Mouse (Mus musculus) adrenal gland, adult (tissue): Measurements from ENCODE around the gene Mpst.

Experiments
- DNase-seq, 2 experiments: peaks; one replicate each; pipeline ENCODE4 v3.0.0; 2022 to 2023; ENCODE audit warnings: low spot score in 1 of 2; ENCODE audit not compliant: inconsistent age in 2 of 2

The Mpst gene

GRCm38 (mm10) chr15:78403301-78403741 is 2.9 kb upstream of the Mpst start:
- peak; percentile 89 to 92 for DNase-seq

GRCm38 (mm10) chr15:78403896-78404295 is 2.3 kb upstream of the Mpst start:
- peak; percentile 95 to 97 for DNase-seq

DNA sequence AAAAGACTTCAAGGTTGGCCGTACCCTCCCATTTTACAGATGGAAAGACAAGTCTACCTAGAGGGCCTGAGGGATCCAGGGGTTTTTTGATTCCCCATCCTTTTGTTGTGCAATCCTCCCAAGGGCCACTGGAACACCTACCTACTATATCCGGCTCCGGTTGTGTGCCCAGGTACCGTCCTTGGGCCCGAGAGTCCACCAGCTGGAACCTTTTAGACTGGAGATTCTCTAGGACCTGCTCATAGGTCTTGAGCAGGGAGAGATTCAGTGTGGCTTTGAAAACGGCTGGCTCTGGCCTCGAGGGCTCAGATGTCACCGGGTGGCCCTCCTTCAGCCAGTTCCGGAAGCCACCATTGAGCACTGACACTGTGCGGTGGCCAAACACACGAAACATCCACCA is 1.1 kb upstream of the Mpst start:
- no peak for DNase-seq

DNA sequence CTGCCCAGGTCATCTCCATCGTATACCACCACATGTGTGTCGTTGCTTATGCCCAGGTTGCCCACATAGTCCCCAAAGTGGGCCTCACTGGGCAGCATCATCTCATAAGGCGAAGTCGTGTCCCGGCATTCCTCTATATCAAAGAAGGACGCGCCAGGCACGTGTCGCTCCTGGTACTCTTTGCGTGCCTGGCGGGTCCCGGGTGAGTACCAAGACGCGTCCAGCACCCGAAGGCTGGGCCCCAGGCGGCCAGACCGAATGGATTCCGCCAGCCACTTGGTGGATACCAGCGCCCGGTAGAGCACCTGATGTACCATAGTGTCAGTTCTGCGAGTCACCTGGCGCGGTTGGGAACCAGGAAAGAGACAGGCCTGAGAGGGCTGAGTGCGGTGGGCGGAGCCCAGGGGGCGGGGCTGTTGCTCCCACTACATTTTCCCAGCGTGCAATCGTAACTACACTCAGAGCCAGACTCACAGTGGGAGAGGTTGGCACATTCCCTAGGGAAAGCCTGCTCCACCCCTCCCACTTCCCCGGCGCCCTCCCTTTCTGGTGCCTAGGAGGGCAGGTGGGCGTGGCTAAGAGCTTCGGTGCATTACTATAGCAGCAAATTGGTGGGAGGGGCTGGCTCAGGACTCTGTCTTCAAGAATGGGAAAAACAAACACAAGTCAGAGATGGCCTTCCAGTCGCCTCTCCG is 552 bp upstream of the Mpst start, which contains the start of gene Tst:
Gene Tst, minus strand, starts transcription at position 391 of the 695 bp plus-strand sequence.
- DNase-seq, result peak; percentile 97 to 98

DNA sequence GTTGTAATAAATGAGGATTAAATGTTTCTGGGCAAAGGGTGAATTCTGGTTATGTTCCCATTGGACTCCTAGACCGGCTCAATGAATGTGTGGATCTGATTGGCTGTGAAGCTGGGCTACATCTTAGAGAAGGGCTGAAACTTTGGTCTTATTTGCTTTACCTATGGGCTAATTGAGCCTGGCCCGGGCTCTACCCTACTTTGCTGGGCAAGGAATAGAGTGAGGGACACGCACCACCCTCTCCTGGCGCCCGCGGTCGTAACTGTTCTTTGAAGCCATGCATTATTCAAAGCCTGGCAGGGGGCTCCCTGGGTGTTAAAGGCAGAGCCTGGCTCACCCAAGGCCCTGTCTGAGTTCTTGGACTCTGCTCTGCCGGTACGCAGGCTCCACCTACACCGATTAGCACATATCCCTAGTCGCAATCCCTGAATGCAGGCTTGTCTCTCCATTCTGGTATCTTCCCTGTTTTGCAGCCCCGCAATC is 3.4 kb downstream of the Mpst start:
- DNase-seq, result no peak

GRCm38 (mm10) chr15:78413083-78413718 is 7.0 kb downstream of the Mpst start:
- no peak for DNase-seq

GRCm38 (mm10) chr15:78413719-78414117 is 7.5 kb downstream of the Mpst start:
- no peak for DNase-seq

DNA sequence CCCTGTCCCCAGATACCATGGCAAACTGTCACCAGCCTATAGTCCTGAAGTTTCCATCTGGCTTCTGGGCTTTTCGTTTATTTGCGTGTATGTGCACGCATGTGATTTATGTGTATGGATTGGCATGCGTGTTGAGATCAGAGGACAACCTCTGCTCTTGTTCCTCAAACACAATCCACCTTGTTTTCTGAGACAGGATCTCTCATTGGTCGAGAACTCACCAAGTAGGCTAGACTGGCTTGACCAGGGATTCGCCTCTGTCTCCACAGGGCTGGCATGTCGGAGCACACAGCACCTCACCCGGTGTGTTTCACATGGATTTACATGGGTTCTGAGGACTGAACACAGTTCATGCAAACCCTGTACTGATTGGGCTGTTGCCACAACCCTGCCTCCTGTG is 7.9 kb downstream of the Mpst start:
- no peak for DNase-seq

GRCm38 (mm10) chr15:78416937-78417336 is 10.7 kb downstream of the Mpst start:
- DNase-seq, result peak in 1 of 2 experiments; percentile 66

GRCm38 (mm10) chr15:78420395-78420794 is 14.2 kb downstream of the Mpst start:
- no peak for DNase-seq

- peak; percentile 82 to 94 for DNase-seq
These were observed 16.1 kb downstream of the Mpst start for GRCm38 (mm10) chr15:78422046-78422956.

DNA sequence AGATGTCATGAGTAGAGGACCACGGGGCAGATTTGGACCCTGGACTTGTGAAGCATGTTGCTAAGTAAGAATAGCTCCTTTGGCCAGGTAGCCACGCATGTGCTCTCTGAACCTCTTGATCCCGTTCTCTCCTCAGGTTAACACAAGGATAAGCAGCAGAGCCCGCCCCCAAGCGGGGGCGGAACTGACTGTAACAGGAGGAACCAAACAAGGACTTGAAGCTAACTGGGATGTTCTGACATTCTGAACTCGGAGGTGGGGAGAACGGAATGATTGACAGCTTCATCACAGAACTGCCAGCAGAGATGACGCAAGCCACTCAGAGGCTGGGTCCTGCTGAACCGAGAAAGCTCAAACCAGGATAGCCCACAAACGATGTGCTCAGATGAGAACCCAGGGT is 18.3 kb downstream of the Mpst start:
- DNase-seq, result no peak

DNA sequence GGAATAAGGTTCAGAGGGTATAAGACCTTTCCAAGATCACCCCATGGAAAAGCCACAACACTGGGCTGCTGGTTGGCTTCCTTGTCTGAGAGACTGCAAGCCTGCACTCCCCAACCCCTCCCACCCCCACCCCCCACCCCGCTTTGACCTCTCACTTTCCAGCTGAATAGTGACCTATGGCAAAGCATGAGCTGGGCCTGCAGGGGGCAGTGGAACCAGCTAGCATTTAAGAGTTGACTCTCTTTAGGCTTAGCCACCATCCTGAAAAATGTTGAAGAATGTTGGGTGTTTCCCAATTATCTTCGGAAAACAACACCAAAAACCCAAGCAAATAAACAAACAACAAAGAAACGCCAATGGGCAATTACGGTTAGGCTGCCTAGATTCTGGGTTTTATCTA is 19.0 kb downstream of the Mpst start:
- DNase-seq, result no peak

GRCm38 (mm10) chr15:78428391-78429138 is 22.3 kb downstream of the Mpst start, which contains the start of gene Kctd17:
TSS of gene Kctd17 (plus strand) at chr15:78428564.
- DNase-seq, result peak; percentile 87 to 94

DNA sequence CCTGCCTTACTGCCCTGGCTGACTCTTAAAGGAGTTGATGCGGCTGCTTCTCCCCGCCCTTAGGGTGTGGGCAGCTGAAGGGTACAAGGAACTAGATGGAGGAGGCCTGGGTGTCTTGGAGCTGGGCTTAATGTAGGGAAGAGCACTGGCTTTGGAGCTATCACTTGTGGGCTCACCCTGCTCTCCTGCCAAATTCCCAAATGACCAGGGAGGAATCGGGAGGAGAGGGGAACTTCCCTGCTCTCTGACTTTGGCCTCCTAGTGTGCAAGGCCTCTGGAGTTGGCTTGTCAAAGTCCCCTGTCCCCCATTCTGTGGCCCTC is 22.9 kb downstream of the Mpst start:
- no peak for DNase-seq

DNA sequence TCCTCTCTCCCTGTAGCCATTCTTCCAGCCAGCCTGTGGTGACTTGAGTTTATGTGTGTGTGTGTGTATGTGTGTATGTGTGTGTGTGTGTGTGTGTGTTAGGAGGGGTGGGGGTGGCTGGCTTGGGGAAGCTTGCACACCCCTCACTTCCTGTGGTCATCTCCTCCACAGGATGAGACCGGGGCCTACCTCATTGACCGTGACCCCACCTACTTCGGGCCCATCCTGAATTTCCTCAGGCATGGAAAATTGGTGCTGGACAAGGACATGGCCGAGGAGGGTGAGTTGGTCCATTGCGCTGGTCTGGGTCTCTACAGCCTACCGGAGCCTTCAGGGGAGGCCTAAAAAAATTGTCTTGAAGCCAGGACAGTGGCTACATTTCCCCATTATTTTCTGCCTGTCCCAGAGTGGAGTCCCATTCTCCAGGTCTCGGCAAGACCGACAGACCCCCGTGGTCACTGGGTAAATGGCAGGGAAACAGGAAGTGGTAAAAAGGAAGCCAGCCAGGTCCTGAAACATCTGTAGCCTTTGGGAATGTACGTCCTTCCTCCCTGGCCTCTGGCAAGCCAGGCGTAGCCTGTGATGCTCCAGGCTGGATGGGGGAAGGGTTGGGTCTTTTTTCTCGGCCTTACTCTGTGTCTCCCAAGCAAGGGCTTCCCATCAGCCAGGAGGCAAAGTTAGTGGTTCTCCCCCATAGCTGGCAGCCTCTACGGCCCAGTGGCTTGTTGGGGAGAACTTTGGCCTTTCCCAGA is 23.8 kb downstream of the Mpst start:
- DNase-seq, result peak in 1 of 2 experiments; percentile 66

- DNase-seq, result no peak
These were observed 24.7 kb downstream of the Mpst start for GRCm38 (mm10) chr15:78430874-78431273.

GRCm38 (mm10) chr15:78431541-78432121 is 25.4 kb downstream of the Mpst start:
- no peak for DNase-seq

GRCm38 (mm10) chr15:78434896-78435520 is 28.8 kb downstream of the Mpst start:
- peak in 1 of 2 experiments; percentile 80 for DNase-seq
